Mouse (Mus musculus): ENCODE measurements around the gene Dohh. TPM values are rescaled to one million over a fixed set of nuclear protein-coding genes. Genes with fewer than 3 reads are reported as not detected.

The Dohh gene
- polyA plus RNA-seq, 1 experiment from 2014 or later = 59.4 TPM

- Histone ChIP-seq H3K9ac (ENCODE audit: low read depth, low read length) (no peak overlapping the region), H3K4me3 (ENCODE audit: low read depth, low read length) (no peak overlapping the region), H3K27ac (ENCODE audit: low read depth, low read length) (no peak overlapping the region), H3K9me3 (ENCODE audit: control insufficient read depth) (no peaks in the 10 kb centered on the region), H3K4me1 (replicated peaks; ENCODE audit: control insufficient read depth, insufficient read depth, low read length) (peaks cover 32% of the 10 kb centered on the region), H3K36me3 (ENCODE audit: control insufficient read depth, insufficient read depth) (peaks cover 67% of the 10 kb centered on the region), H3K27me3 (replicated peaks; ENCODE audit: control insufficient read depth, insufficient read depth, low read length) (no peaks in the 10 kb centered on the region), H3K4me2 (replicated peaks; ENCODE audit: low read depth) (no peak overlapping the region)
- 89% methylated on average over 6 of the region's 6 CpGs for WGBS
- TF ChIP-seq CTCF (IDR thresholded peaks at IDR 0.05; ENCODE audit: low read depth) = no peak
- no peak for ATAC-seq
These were observed 17.1 kb upstream of the Dohh start for GRCm38 (mm10) chr10:81367207-81367495.

GRCm38 (mm10) chr10:81375322-81375721 is 8.9 kb upstream of the Dohh start:
- ATAC-seq = no peak
- Histone ChIP-seq H3K27ac (ENCODE audit: low read depth, low read length) (no peak overlapping the region), H3K4me1 (replicated peaks; ENCODE audit: control insufficient read depth, insufficient read depth, low read length) (peaks cover 11% of the 10 kb centered on the region), H3K9me3 (ENCODE audit: control insufficient read depth) (no peaks in the 10 kb centered on the region), H3K27me3 (replicated peaks; ENCODE audit: control insufficient read depth, insufficient read depth, low read length) (no peaks in the 10 kb centered on the region), H3K4me3 (ENCODE audit: low read depth, low read length) (no peak overlapping the region), H3K4me2 (replicated peaks; ENCODE audit: low read depth) (no peak overlapping the region), H3K36me3 (ENCODE audit: control insufficient read depth, insufficient read depth) (peaks cover 46% of the 10 kb centered on the region), H3K9ac (ENCODE audit: low read depth, low read length) (no peak overlapping the region)
- WGBS = 90% methylated on average over 10 of the region's 10 CpGs
- no peak for TF ChIP-seq CTCF (IDR thresholded peaks at IDR 0.05; ENCODE audit: low read depth)

- Histone ChIP-seq H3K9ac (ENCODE audit: low read depth, low read length) (0 out of 2 replicates have a peak overlapping the region, but pooled peaks have one; percentile 91), H3K9me3 (ENCODE audit: control insufficient read depth) (no peaks in the 10 kb centered on the region), H3K4me3 (ENCODE audit: low read depth, low read length) (peak overlapping the region; percentile 86), H3K36me3 (ENCODE audit: control insufficient read depth, insufficient read depth) (peaks cover 31% of the 10 kb centered on the region), H3K27ac (ENCODE audit: low read depth, low read length) (no peak overlapping the region; the same call in 1 of the 2 replicates), H3K27me3 (replicated peaks; ENCODE audit: control insufficient read depth, insufficient read depth, low read length) (no peaks in the 10 kb centered on the region), H3K4me1 (replicated peaks; ENCODE audit: control insufficient read depth, insufficient read depth, low read length) (peaks cover 11% of the 10 kb centered on the region), H3K4me2 (replicated peaks; ENCODE audit: low read depth) (peak overlapping the region; percentile 93)
- ATAC-seq = no peak
- 17% methylated on average over 6 of the region's 6 CpGs for WGBS
- TF ChIP-seq CTCF (IDR thresholded peaks at IDR 0.05; ENCODE audit: low read depth) = peak; percentile 31; the same call in 1 of the 2 replicates
These were observed 7.5 kb upstream of the Dohh start for GRCm38 (mm10) chr10:81376561-81377361.

GRCm38 (mm10) chr10:81377362-81377664 is 6.9 kb upstream of the Dohh start:
- no peak overlapping the region; the same call in 1 of the 2 replicates for H3K27ac ChIP-seq (ENCODE audit: low read depth, low read length)
- 29% methylated on average over 2 of the region's 2 CpGs for WGBS
- no peak for ATAC-seq

GRCm38 (mm10) chr10:81377793-81378552 is 6.3 kb upstream of the Dohh start, which contains the start of gene Fzr1:
Fzr1 (minus strand) TSS chr10:81378516.
- peak within 1 kb of the TSS; percentile 86 for H3K4me3 ChIP-seq (ENCODE audit: low read depth, low read length)
- peak within 1 kb of the TSS; percentile 93 for H3K4me2 ChIP-seq (replicated peaks; ENCODE audit: low read depth)
- 1% methylated on average over 42 of the region's 59 CpGs for WGBS
- peak within 1 kb of the TSS; percentile 75 for H3K27ac ChIP-seq (ENCODE audit: low read depth, low read length)
- no peak; the same call in 1 of the 2 replicates for ATAC-seq
- H3K4me1 ChIP-seq (replicated peaks; ENCODE audit: control insufficient read depth, insufficient read depth, low read length) = peaks cover 11% of the 10 kb centered on the region
- H3K27me3 ChIP-seq (replicated peaks; ENCODE audit: control insufficient read depth, insufficient read depth, low read length) = no peaks in the 10 kb centered on the region
- no peaks in the 10 kb centered on the region for H3K9me3 ChIP-seq (ENCODE audit: control insufficient read depth)
- H3K9ac ChIP-seq (ENCODE audit: low read depth, low read length) = peak within 1 kb of the TSS; percentile 91
- no peak for TF ChIP-seq CTCF (IDR thresholded peaks at IDR 0.05; ENCODE audit: low read depth)
- peaks cover 24% of the 10 kb centered on the region for H3K36me3 ChIP-seq (ENCODE audit: control insufficient read depth, insufficient read depth)

More at GRCm38 (mm10) chr10:81377362-81377664, 6.9 kb upstream of the Dohh start:
- no peak for TF ChIP-seq CTCF (IDR thresholded peaks at IDR 0.05; ENCODE audit: low read depth)
- Histone ChIP-seq H3K9ac (ENCODE audit: low read depth, low read length) (peak overlapping the region; percentile 91), H3K4me1 (replicated peaks; ENCODE audit: control insufficient read depth, insufficient read depth, low read length) (peaks cover 11% of the 10 kb centered on the region), H3K4me2 (replicated peaks; ENCODE audit: low read depth) (peak overlapping the region; percentile 93), H3K9me3 (ENCODE audit: control insufficient read depth) (no peaks in the 10 kb centered on the region), H3K4me3 (ENCODE audit: low read depth, low read length) (peak overlapping the region; percentile 86), H3K36me3 (ENCODE audit: control insufficient read depth, insufficient read depth) (peaks cover 30% of the 10 kb centered on the region), H3K27me3 (replicated peaks; ENCODE audit: control insufficient read depth, insufficient read depth, low read length) (no peaks in the 10 kb centered on the region)

GRCm38 (mm10) chr10:81378553-81379182 is 5.6 kb upstream of the Dohh start:
- TF ChIP-seq CTCF (IDR thresholded peaks at IDR 0.05; ENCODE audit: low read depth) = peak; percentile 26; the same call in 1 of the 2 replicates
- Histone ChIP-seq H3K4me1 (replicated peaks; ENCODE audit: control insufficient read depth, insufficient read depth, low read length) (peaks cover 11% of the 10 kb centered on the region), H3K4me2 (replicated peaks; ENCODE audit: low read depth) (peak overlapping the region; percentile 93), H3K4me3 (ENCODE audit: low read depth, low read length) (peak overlapping the region; percentile 86), H3K9me3 (ENCODE audit: control insufficient read depth) (no peaks in the 10 kb centered on the region), H3K36me3 (ENCODE audit: control insufficient read depth, insufficient read depth) (peaks cover 17% of the 10 kb centered on the region), H3K9ac (ENCODE audit: low read depth, low read length) (0 out of 2 replicates have a peak overlapping the region, but pooled peaks have one; percentile 91), H3K27me3 (replicated peaks; ENCODE audit: control insufficient read depth, insufficient read depth, low read length) (no peaks in the 10 kb centered on the region), H3K27ac (ENCODE audit: low read depth, low read length) (peak overlapping the region; percentile 75; the same call in 1 of the 2 replicates)
- ATAC-seq = peak; percentile 89
- under 1% methylated on average over 46 of the region's 46 CpGs for WGBS

All from intestine, postnatal 0 days (tissue).